Mouse (Mus musculus): ENCODE data around the gene Serpina3c.

DNA sequence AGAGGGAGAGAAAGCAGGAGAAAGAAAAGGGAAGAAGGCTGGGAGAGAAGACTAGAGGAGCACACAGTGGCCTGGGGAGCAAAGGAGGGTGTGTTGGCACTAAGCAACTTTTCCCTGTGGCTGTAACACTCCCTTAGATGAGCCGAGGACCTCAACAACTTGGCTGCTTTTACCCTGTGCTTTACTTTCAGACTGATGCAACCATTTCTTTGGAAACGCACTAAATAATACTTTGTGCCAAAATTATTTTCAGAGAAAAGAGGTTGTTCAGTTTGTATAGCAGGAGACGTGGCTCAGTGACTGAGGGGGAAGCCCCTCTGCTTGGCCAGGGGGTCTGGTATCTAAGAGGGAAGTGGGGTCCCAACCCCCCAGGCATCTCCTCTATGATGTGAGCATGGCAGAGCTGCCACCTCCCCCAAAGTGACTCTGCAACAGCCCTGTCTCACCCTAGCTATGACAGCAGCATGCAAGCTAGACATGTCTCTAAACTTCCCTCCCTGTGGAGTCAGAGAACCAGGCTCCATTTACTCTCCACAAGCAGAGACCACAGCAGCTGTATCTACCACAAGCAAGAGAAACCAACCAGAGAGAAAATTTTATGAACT is 527 bp downstream of the Serpina3c start:
- no peak for TF ChIP-seq EP300 (optimal IDR thresholded peaks at IDR 0.05)
- no peak for TF ChIP-seq CTCF (IDR thresholded peaks at IDR 0.05; ENCODE audit: low read depth)

All from stomach, postnatal 0 days (tissue).